Mouse (Mus musculus): Measurements from ENCODE around the gene Hps1. TPM values are rescaled to one million over a fixed set of nuclear protein-coding genes. Genes with fewer than 3 reads are reported as not detected.

Hps1 gene
- polyA plus RNA-seq, 1 experiment from 2014 or later, result 11.1 TPM

DNA sequence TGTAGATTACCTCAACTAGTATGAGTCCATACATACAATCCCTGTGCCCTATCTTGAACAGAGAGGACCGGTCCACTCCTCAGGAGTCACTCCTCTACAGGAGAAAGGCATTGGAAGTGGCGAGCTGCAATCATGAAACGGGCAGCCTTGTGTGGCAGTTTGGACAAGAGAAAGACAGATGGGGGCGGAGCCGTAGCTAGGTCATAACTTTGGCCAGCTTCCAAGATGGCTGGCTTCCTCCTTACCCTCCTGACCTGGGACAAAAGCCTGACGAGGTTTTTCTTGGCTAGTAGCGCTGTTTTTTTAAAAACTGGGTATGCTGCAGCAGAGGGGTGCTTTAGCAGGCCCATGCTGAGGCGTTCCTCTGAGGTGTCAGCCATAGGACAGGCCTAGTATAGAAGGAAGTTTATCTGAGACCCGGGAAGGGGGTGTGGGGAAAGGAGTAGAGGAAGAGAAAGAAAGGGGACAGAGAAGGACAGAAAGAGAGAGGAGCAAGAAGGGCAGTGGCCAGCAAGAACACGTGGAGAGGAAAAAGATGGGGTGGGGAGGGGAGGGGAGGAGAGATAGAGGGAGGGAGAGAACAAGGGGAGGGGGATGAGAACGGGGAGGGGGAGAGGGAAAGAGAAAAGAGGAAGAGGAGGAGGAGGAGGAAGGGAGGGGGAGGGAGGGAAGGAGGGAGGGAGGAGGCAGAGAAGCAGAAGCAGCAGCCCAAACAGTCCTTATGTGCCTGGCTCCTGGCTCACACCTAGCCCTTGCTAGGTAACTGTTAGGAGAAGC is 26.4 kb downstream of the Hps1 start:
- Histone ChIP-seq H3K4me1 (replicated peaks) (peaks cover 27% of the 10 kb centered on the region), H3K36me3 (no peaks in the 10 kb centered on the region), H3K9ac (no peak overlapping the region), H3K4me3 (no peak overlapping the region), H3K9me3 (no peaks in the 10 kb centered on the region), H3K27me3 (no peaks in the 10 kb centered on the region), H3K27ac (replicated peaks) (peak overlapping the region; percentile 74), H3K4me2 (peak overlapping the region; percentile 57)
- WGBS, result 32% methylated on average over 11 of the region's 11 CpGs
- ATAC-seq (ENCODE audit: low FRiP score, low read depth), result peak; percentile 16; the same call in 1 of the 2 replicates

DNA sequence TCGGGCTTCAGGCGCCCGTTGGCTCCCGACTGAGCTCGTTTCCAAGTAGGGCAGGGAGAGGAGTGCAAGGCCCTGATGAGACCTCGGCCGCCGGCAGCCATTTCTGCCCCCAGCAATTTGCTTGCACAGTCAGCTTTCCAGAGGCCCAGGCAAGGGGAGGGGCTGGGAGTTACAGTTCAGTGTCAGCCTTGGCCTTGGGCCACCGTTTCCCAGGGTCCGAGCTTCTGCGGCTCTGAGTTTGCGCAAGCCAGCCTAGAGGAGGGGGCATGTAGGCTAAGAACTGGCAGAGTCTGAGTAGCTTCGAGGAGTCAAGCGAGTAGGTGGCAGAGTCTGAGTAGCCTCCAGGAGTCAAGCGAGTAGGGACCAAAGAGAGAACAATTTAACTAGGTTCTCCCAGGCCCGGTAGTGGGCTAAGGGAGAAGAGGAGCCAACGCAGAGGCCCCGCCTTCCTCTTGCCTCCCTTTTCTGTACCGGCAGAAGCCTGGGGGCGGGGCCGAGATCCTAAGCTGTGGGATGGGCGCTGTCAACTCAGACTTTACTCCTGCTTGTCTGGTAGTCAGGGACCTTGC is 27.3 kb downstream of the Hps1 start, which contains the start of gene Pyroxd2:
TSS of gene Pyroxd2 (minus strand) at position 413 of the 569 bp plus-strand sequence.
- Histone ChIP-seq H3K4me1 (replicated peaks) (peaks cover 27% of the 10 kb centered on the region), H3K9ac (peak within 1 kb of the TSS; percentile 40), H3K36me3 (no peaks in the 10 kb centered on the region), H3K4me2 (peak within 1 kb of the TSS; percentile 57), H3K9me3 (no peaks in the 10 kb centered on the region), H3K27me3 (no peaks in the 10 kb centered on the region), H3K27ac (replicated peaks) (peak within 1 kb of the TSS; percentile 74), H3K4me3 (peak within 1 kb of the TSS; percentile 34)
- ATAC-seq (ENCODE audit: low FRiP score, low read depth), result peak; percentile 91
- WGBS, result 2% methylated on average over 22 of the region's 22 CpGs

DNA sequence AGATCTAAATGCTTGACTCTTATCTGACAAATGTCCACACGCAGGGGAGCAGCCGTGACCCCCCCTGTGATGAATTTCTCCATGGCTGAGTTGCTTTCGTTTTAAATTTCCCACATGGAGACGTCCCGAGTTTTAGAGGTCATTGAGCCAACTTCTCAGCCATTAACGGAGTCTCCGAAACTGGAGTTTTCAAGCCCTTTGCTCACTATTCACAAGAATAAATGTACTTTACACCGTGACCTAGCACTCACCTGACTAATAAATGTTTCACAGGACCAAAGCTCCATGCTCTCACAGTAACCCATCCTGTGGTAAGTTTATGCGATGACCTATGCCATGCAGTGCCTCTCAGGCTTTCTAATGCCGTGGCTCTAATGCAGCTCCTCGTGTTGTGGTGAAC is 29.6 kb downstream of the Hps1 start:
- ATAC-seq (ENCODE audit: low FRiP score, low read depth), result no peak
- H3K27me3 ChIP-seq, result no peaks in the 10 kb centered on the region
- peaks cover 22% of the 10 kb centered on the region for H3K4me1 ChIP-seq (replicated peaks)
- WGBS, result 72% methylated on average over 11 of the region's 11 CpGs
- H3K9ac ChIP-seq, result no peak overlapping the region
- no peak overlapping the region for H3K27ac ChIP-seq (replicated peaks)
- H3K36me3 ChIP-seq, result no peaks in the 10 kb centered on the region
- H3K9me3 ChIP-seq, result no peaks in the 10 kb centered on the region
- H3K4me2 ChIP-seq, result no peak overlapping the region
- no peak overlapping the region for H3K4me3 ChIP-seq

DNA sequence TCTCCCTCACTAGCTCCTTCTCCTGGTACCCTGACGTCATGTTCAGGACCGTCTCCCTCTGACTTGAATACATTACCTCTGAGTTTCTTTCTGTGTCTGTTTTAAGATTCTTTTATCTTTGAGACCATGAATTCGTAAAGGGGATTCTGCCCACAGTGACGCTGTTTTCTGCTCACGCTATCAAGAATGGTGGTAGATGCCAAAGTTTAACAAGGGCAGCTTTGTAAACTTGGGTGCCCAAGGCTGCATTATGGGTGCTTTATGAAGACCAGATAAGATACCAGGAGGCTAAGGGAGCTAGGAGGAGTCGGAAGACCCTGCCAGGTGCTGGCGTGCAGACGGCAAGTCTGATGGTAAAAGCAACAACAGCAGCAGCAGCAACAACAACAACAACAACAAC is 33.1 kb downstream of the Hps1 start:
- Histone ChIP-seq H3K4me1 (replicated peaks) (peaks cover 14% of the 10 kb centered on the region), H3K9me3 (no peaks in the 10 kb centered on the region), H3K27ac (replicated peaks) (no peak overlapping the region), H3K9ac (no peak overlapping the region), H3K36me3 (no peaks in the 10 kb centered on the region), H3K27me3 (peaks cover 6% of the 10 kb centered on the region; the same call in 1 of the 2 replicates), H3K4me3 (no peak overlapping the region), H3K4me2 (no peak overlapping the region)
- ATAC-seq (ENCODE audit: low FRiP score, low read depth), result no peak
- 94% methylated on average over 8 of the region's 8 CpGs for WGBS

DNA sequence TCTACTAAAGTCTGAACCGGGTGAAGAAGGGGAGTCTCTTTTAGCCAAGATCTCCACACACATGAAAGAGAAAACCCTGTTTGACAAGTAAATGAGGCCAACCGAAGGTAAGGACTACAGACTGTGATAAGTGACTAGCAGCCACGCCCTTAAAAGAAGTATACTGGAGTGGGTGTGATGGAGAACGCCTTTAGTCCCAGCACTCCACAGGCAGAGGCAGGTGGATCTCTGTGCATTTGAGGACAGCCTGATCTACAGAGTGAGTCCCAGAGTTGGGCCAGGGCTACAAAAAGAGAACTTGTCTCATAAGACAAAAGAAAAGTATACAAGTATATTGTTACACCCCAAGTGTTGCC is 33.9 kb downstream of the Hps1 start:
- no peak overlapping the region for H3K9ac ChIP-seq
- H3K4me3 ChIP-seq, result no peak overlapping the region
- no peak overlapping the region for H3K4me2 ChIP-seq
- 83% methylated on average over 4 of the region's 4 CpGs for WGBS
- no peaks in the 10 kb centered on the region for H3K9me3 ChIP-seq
- H3K27me3 ChIP-seq, result peaks cover 6% of the 10 kb centered on the region; the same call in 1 of the 2 replicates
- H3K36me3 ChIP-seq, result no peaks in the 10 kb centered on the region
- ATAC-seq (ENCODE audit: low FRiP score, low read depth), result no peak
- peaks cover 9% of the 10 kb centered on the region for H3K4me1 ChIP-seq (replicated peaks)
- H3K27ac ChIP-seq (replicated peaks), result no peak overlapping the region

DNA sequence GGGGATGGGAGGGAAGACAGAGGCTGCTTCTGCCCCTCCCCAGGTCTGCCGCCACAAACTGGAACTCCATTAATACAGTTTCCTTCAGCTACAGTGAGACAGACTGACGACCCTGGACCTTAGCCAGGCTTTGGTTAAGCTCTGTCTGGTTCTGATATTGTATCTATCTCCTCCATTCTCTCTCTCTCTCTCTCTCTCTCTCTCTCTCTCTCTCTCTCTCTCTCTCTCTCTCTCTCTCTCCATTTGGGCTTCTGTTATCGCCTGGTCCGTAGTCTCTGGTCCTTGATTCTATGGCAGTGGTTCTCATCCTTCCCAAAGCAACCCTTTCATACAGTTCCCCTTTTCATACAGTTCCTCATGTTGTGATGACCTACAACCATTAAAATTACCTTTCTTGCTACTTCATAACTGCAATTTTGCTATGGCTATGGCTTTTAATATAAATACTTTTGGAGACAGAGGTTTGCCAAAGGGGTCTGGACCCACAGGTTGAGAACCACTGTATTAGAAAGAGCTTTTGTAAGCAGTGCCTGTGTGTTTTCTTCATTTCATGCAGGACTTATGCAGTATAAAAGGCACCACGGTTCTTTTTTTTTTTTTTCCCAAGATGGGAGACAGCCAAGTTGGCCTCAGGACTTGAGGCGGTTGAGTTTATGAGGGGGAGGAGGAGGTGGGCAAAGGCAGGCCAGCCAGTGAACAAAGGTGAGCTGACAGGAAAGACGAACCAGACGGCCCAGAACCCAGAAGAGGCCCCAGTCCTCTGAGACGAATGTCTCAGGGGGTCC is 34.5 kb downstream of the Hps1 start:
- Histone ChIP-seq H3K4me2 (no peak overlapping the region), H3K9me3 (no peaks in the 10 kb centered on the region), H3K27me3 (peaks cover 6% of the 10 kb centered on the region; the same call in 1 of the 2 replicates), H3K27ac (replicated peaks) (no peak overlapping the region), H3K9ac (no peak overlapping the region), H3K4me3 (no peak overlapping the region), H3K4me1 (replicated peaks) (peaks cover 9% of the 10 kb centered on the region), H3K36me3 (no peaks in the 10 kb centered on the region)
- WGBS, result 64% methylated on average over 9 of the region's 9 CpGs
- no peak for ATAC-seq (ENCODE audit: low FRiP score, low read depth)

DNA sequence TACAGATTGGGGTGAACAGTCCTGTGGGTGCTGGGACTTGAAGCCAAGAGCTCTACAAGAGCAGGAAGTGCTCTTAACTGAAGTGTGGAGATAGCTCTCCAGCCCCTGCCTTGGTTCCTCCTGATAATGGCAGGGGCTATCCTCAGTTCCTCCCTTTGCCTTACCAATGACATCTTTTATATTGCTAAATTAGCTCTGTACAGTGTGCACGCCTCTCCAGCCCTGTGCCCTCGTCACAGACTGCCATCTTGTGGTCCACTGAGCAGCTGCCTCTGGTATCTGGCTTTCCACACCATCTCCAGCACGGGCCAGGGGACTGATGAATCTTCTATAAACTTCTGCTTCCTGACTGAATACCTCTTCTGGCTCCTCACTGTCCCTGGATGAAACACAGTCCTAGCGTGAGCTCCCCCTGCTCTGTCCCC is 35.6 kb downstream of the Hps1 start:
- WGBS, result 21% methylated on average over 4 of the region's 4 CpGs
- Histone ChIP-seq H3K4me3 (no peak overlapping the region), H3K27ac (replicated peaks) (no peak overlapping the region), H3K4me2 (no peak overlapping the region), H3K9me3 (no peaks in the 10 kb centered on the region), H3K4me1 (replicated peaks) (peaks cover 9% of the 10 kb centered on the region), H3K9ac (no peak overlapping the region), H3K36me3 (no peaks in the 10 kb centered on the region), H3K27me3 (peaks cover 6% of the 10 kb centered on the region; the same call in 1 of the 2 replicates)
- peak; percentile 81; the same call in 1 of the 2 replicates for ATAC-seq (ENCODE audit: low FRiP score, low read depth)

DNA sequence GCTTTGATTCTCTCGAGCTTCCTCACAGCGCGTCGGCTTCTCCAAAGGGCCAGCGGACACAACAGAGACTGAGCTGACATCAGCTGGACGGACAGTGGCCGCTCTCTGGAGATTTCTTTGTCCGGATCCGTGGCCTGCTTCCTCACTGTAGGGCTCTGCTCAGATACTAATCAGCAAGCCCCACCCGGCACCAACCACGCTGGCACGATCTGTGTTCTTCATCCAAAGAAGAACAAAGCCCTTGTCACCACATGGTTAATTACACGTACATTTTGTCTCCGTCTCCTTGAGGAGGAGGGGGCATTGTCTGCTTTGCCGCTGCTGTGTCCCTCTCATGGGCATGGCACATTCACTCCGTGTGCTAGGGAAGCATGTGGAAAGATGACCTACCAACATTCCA is 36.5 kb downstream of the Hps1 start:
- Histone ChIP-seq H3K9ac (no peak overlapping the region), H3K27ac (replicated peaks) (no peak overlapping the region), H3K36me3 (no peaks in the 10 kb centered on the region), H3K4me1 (replicated peaks) (peaks cover 9% of the 10 kb centered on the region), H3K4me2 (peak overlapping the region; percentile 5), H3K4me3 (no peak overlapping the region), H3K27me3 (peaks cover 6% of the 10 kb centered on the region; the same call in 1 of the 2 replicates), H3K9me3 (no peaks in the 10 kb centered on the region)
- ATAC-seq (ENCODE audit: low FRiP score, low read depth), result no peak; the same call in 1 of the 2 replicates
- WGBS, result 25% methylated on average over 16 of the region's 16 CpGs

DNA sequence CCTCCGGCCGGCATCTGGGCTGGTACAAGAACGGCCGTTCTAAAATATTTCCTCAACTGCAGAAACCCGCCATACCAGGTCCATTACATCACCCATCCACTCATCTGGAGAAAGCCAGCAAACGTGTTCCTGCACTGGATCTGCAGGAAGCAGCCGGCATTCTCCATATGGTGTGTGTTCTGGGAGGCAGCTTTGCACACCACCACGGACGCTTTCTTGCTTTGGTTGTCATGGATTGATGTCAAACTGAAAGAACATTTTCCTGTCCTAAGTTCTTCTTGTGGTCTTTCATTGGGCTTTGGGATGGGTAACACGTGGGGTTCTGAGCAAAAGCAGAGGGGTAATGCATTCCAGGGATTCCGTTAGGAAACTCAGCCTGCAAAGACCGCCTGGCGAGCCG is 37.9 kb downstream of the Hps1 start:
- Histone ChIP-seq H3K27me3 (peaks cover 6% of the 10 kb centered on the region; the same call in 1 of the 2 replicates), H3K4me2 (no peak overlapping the region), H3K36me3 (no peaks in the 10 kb centered on the region), H3K9me3 (no peaks in the 10 kb centered on the region), H3K27ac (replicated peaks) (no peak overlapping the region), H3K4me3 (no peak overlapping the region), H3K4me1 (replicated peaks) (peaks cover 9% of the 10 kb centered on the region), H3K9ac (no peak overlapping the region)
- ATAC-seq (ENCODE audit: low FRiP score, low read depth), result no peak
- WGBS, result 83% methylated on average over 14 of the region's 14 CpGs

DNA sequence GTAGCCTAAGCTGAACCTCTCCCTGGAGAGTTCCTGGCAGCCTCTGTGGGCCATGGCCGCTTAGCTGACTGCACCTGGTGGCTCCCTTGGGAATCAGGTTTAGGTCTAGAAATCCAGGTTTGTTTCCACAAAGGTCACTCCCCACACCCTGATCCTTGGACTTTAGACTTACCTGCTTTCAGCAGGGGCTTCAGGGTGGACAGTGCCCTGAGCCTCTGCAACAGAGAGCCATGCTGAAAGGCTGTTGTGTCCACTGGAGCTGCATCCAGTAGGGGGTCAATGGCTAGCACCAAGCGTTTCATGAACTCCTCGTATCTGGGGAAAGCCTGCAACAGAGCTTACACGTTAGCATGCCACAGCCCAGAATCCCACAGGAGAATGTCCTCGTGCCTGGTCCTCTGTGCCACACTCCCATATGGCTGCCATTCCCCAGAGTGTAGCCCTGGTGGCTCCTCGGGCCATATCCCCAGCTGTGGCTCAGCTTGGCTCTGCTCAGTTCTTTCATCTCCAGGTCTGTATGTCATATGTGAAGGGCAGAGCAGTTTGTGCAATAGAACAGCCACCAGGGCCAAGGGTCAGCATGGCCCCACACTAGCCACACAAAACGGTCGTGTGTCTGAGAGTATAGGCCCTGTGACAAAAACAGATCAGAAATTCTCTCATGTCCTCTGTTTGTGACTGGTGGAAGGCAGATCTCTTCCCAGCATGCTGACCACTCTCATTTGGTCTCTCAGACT is 39.4 kb downstream of the Hps1 start:
- Histone ChIP-seq H3K9me3 (no peaks in the 10 kb centered on the region), H3K9ac (no peak overlapping the region), H3K4me1 (replicated peaks) (peaks cover 9% of the 10 kb centered on the region), H3K4me2 (no peak overlapping the region), H3K27me3 (peaks cover 6% of the 10 kb centered on the region; the same call in 1 of the 2 replicates), H3K36me3 (no peaks in the 10 kb centered on the region), H3K4me3 (no peak overlapping the region), H3K27ac (replicated peaks) (no peak overlapping the region)
- ATAC-seq (ENCODE audit: low FRiP score, low read depth), result no peak
- 73% methylated on average over 8 of the region's 8 CpGs for WGBS

DNA sequence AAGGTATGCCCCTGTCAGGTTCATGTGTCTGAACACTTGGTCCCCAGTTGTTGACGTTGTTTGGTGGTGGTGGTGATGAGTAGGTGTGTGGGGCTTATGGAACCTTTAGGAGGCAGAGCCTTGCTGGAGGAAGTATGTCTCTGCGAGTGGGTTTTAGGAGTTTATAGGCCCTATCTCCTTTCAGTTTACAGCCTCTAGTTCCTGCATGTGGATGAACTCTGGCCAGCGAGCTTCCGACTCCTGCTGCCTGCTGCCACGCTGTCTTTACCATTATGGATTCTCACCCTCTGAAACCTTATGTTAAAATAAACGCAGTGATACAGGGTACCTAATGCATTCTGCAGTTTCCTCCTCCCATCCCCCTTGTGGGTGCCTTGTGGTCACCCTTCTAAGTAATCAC is 40.0 kb downstream of the Hps1 start:
- no peak overlapping the region for H3K4me2 ChIP-seq
- WGBS, result 93% methylated on average over 6 of the region's 6 CpGs
- peaks cover 6% of the 10 kb centered on the region; the same call in 1 of the 2 replicates for H3K27me3 ChIP-seq
- no peak overlapping the region for H3K4me3 ChIP-seq
- H3K9me3 ChIP-seq, result no peaks in the 10 kb centered on the region
- peaks cover 9% of the 10 kb centered on the region for H3K4me1 ChIP-seq (replicated peaks)
- no peaks in the 10 kb centered on the region for H3K36me3 ChIP-seq
- H3K9ac ChIP-seq, result no peak overlapping the region
- no peak for ATAC-seq (ENCODE audit: low FRiP score, low read depth)
- H3K27ac ChIP-seq (replicated peaks), result no peak overlapping the region
